Mouse (Mus musculus): ENCODE results near the gene Rsl24d1.
"Not testable (repeated sequence)": the region's sequence is repeated elsewhere in the genome, so short reads cannot be mapped to it uniquely, and the experiment has no call there.

The Rsl24d1 gene

DNA sequence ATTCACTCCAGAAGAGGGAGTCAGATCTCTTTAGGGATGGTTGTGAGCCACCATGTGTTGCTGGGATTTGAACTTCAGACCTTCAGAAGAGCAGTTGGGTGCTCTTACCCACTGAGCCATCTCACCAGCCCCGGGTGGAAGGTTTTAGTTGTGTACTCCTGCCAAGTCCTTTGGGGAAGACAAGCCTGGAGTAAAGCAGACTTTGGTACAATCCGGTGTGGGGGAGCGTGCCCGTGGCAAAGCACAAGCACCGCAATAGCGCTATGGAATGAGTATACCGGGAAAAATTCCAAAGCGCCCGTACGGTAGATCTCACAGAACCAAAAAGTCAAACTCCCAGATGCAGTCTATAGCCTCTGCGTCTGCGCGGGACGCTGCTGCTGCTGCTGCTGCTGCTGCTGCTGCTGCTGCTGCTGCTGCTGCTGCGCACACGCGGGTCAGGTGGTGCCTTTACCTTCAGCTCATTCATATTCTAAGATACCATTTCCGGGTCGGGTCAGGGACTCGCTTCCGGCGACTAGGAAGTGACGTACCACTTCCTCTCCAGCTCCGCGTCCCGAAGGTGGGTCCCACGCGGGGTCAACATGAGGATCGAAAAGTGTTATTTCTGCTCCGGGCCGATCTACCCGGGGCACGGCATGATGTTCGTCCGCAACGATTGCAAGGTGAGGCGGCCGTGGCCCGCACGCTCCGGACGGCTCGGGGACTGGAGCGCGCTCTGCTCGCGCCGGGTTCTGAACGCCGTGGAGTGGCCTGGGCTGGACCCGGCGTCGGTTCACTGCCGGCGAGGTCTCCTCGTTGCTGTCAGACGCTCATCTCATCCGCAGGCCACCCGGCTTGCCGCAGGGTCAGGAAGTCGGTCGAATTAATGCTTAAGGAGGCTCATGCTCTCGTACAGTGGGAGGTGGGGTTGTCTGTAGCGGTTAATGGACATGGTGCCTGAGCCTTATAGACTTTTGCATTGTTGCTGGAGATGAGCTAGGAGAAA lies at the start of gene Rsl24d1:
Rsl24d1 (plus strand) TSS at position 508 of the 988 bp plus-strand sequence.
- DNase-seq = peak; percentile 94

GRCm38 (mm10) chr9:73063621-73064290 lies 49.5 kb upstream of the Rsl24d1 start:
- DNase-seq = peak; percentile 60

DNA sequence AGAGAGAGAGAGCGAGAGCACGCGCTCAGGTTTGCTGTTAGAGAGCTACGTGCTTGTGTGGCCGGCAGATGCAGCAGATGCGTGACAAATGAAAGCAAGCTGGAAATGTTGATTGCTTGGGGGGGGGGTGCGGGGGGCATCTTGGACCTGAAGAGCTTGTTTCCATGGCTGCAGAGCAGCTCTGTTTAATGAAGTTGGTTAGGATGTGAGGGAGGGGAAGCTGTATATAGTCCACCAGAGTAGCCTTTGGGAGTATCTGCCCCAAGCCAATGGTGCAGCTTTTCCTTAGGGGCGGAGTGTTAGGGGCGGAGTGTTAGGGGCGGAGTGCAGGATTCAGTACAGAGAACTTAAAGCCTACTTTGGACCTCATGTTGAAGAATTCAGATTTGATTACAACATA lies 46.1 kb upstream of the Rsl24d1 start:
- DNase-seq = peak; percentile 56

- peak; percentile 19 for DNase-seq
Measured at GRCm38 (mm10) chr9:73068230-73068679, 45.0 kb upstream of the Rsl24d1 start.

- DNase-seq = no peak
Measured at GRCm38 (mm10) chr9:73068688-73069087, 44.5 kb upstream of the Rsl24d1 start.

- no peak for DNase-seq
Measured at GRCm38 (mm10) chr9:73070971-73071659, 42.1 kb upstream of the Rsl24d1 start.

DNA sequence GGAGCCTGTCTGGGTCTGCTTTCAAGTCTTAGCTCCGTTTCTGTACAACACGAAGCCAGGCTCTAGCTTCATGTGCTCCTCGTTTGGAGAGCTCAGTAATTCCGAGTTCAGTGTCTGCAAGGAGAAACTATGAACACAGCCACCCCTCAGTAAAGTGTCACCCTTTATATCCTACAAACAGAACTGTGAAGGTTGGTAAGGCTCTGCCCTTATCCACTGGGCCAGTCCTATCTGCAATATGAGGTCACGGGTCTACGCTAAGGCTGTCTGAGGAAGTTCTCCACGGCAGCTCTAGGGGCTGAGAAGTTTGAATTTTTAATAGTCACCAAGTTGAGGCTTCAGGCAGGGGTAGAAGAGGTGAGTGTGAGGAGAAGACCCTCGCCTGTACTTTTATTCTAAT lies 40.8 kb upstream of the Rsl24d1 start:
- DNase-seq = no peak

- no peak for DNase-seq
Measured at GRCm38 (mm10) chr9:73073169-73073568, 40.1 kb upstream of the Rsl24d1 start.

GRCm38 (mm10) chr9:73079349-73079748 lies 33.9 kb upstream of the Rsl24d1 start:
- not testable (repeated sequence) for DNase-seq

DNA sequence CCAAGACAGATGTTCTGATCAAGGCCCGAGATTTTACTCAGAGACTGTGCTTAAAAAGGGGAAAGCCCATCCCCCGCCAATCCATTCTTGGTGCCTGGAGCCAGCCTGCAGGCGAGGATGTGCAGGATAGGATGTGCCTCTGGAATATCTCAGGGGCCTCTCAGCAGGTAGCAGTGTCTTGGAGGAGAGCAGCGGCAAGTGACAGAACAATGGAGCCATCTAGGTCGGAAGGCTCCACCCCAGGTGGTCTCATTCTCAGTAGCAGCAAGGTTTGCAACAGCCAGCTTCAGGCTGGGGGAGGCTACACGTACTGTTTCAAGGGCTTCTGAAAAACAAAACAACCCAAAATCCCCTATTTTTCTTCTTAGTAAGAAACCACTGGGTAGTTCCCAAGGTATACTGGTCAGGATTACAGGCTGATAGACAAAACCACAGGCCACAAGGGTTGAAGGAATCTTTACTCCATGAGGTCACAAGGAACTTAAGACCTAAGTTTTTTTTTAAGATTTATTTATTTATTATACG lies 33.4 kb upstream of the Rsl24d1 start:
- no peak for DNase-seq

- no peak for DNase-seq
Measured at GRCm38 (mm10) chr9:73082291-73083000, 30.8 kb upstream of the Rsl24d1 start.

GRCm38 (mm10) chr9:73083956-73084355 lies 29.3 kb upstream of the Rsl24d1 start:
- DNase-seq = no peak

GRCm38 (mm10) chr9:73085845-73086244 lies 27.4 kb upstream of the Rsl24d1 start:
- DNase-seq = no peak

DNA sequence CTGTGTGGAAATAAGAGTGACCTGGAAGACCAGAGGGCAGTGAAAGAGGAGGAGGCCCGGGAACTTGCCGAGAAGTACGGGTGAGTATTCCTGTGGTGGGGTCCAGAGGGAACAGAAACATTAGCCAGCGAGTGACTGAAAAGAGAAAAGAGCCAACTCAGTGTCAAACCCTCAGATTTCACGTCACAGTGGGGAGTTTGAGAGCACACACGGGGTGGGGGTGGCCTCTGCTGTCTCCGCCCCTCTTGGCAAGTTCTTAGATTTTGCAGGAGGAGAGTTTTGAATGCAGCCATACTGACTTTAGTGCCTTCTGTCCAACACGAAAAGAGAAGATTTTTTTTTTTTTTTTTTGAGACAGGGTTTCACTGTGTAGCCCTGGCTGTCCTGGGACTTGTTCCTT lies 26.1 kb upstream of the Rsl24d1 start:
- DNase-seq = no peak

- no peak for DNase-seq
Measured at GRCm38 (mm10) chr9:73087581-73087980, 25.6 kb upstream of the Rsl24d1 start.

DNA sequence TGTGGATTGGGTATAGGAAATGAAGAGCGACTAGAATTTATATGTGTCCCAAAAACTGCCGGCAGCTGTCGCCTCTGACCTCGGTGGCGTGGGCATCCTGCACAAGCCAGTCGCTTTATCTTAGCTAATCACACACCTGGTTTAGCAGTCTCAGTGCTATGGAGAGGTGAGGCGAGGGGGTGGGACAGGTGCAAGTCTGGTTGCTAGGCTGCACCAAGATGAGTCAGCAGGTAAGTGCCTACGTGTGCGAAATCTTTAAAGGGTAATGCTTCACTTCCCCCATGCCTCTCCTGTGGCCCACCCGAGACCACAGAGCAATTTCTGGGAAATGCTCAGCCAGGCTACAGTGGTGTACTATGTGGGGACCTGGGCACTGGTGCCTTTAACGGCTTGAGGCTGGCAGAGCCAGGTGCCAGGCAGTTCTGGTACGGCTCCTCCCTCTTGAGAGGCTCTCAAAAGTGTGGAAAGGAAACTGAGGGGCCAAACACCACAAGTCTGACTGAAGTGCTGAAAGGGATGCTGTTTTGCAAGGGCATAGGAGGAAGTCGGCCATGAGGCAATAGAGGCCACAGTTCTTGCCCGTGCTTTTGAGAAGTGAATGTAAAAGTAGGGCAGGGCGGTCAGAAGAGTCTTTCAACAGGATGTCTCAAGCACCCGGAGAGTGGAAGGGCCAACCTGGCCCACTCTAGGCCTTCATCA lies 23.9 kb upstream of the Rsl24d1 start:
- no peak for DNase-seq

DNA sequence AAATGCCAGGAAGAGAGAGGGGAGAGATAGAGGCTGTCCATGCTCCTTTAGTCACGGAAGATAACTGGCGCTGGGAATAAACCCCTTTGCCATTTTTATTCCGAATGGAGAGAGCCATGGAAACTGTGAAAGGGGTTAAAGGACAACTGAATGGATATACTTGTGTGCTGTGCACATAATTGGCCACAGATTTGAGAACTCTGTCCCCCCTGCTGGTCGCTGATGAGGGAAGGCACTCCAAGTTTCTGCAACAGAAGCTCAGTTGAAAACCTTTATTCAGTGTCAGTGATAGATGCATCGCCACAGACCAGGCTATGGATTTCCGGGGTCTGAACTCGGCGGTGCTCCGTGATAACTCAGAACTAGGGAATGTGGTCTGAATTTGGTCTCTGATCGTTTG lies 23.1 kb upstream of the Rsl24d1 start:
- no peak for DNase-seq

GRCm38 (mm10) chr9:73091747-73092146 lies 21.5 kb upstream of the Rsl24d1 start:
- peak; percentile 72 for DNase-seq

GRCm38 (mm10) chr9:73094580-73094979 lies 18.6 kb upstream of the Rsl24d1 start:
- peak; percentile 40 for DNase-seq

DNA sequence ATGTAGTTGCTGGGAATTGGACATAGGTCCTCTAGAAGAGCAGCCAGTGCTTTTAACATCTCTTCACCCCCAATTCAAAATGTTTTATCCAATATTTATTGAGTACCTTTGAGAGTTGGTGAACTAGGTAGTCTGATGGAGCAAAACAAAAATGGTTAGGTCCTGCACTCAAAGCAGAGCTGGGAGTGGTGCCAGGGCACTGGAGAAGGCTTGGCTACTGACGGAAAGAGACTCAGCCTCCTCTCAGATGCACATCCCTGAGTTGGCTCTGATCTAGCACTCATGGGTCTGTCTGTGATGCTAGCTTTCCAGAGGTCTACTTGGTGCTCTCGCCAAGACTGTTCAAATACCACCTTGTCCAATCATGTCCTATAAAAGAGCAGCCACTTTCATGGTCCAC lies 15.3 kb upstream of the Rsl24d1 start:
- no peak for DNase-seq

DNA sequence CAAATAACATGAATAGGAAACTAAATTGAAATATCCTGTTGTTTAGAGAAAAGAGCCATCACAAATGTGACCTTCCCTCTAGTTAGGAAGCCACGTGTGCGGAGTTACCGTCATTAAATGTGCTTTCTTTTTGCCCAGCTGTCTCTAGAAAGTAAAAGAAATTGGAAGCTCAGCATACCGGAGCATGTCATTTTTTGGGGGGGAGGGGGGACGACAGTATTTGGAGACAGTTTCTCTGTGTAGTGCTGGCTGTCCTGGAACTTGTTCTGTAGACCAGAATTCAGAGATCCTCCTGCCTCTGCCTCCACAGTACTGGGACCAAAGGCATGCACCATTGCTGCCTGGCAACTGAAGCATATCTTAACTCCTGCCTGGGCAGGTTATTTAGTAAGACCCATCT lies 11.7 kb upstream of the Rsl24d1 start, which contains the start of gene Khdc3:
Khdc3 (plus strand) TSS at position 301 of the 400 bp plus-strand sequence.
- DNase-seq = no peak

- no peak for DNase-seq
Measured at GRCm38 (mm10) chr9:73102181-73102580, 11.0 kb upstream of the Rsl24d1 start, which contains the start of gene Gm20509. TSS of gene Gm20509 (plus strand) at chr9:73102470.
